In genomic region chr7:67655186-67655585, GRCm38 (mm10) we compare ENCODE assay signal across 8 mouse cellular contexts. TPM values are rescaled to one million over a fixed set of nuclear protein-coding genes. Genes with fewer than 3 reads are reported as not detected.
DNase-seq lines count a peak whose midpoint lies in the region; ATAC-seq and TF ChIP-seq lines count a peak whose summit lies in the region.

No protein-coding gene starts in this region.

- H3K27me3 ChIP-seq in forebrain, embryonic 13.5 days = no peaks in the 10 kb centered on the region
- H3K27me3 ChIP-seq in midbrain, embryonic 10.5 days (ENCODE audit: low read depth, poor library complexity, severe bottlenecking) = no peaks in the 10 kb centered on the region

- no peak overlapping the region for H3K27ac ChIP-seq in ES-E14 (ENCODE audit: insufficient read depth, low read depth, low read length, poor library complexity, severe bottlenecking)
- H3K27ac ChIP-seq in forebrain, embryonic 13.5 days = no peak overlapping the region
- H3K27ac ChIP-seq in midbrain, embryonic 10.5 days (replicated peaks) = peak overlapping the region; percentile 73

- no peaks in the 10 kb centered on the region for H3K9me3 ChIP-seq in ES-E14 (ENCODE audit: control insufficient read depth, insufficient read depth, low read depth, low read length)
- H3K9me3 ChIP-seq in forebrain, embryonic 13.5 days (replicated peaks) = no peaks in the 10 kb centered on the region
- no peaks in the 10 kb centered on the region for H3K9me3 ChIP-seq in midbrain, embryonic 10.5 days (replicated peaks)

- H3K4me1 ChIP-seq in ES-E14 (ENCODE audit: control insufficient read depth in 2 of 2, insufficient read depth in 2 of 2, low read length in 2 of 2, poor library complexity in 1 of 2) = peaks cover 4 to 6% of the 10 kb centered on the region in 2 experiments; a peak in 2 of 4 replicates
- peaks cover 25% of the 10 kb centered on the region for H3K4me1 ChIP-seq in forebrain, embryonic 13.5 days
- peaks cover 22% of the 10 kb centered on the region for H3K4me1 ChIP-seq in midbrain, embryonic 10.5 days

- no peaks in the 10 kb centered on the region for H3K36me3 ChIP-seq in ES-E14 (ENCODE audit: control insufficient read depth, insufficient read depth, low read length, poor library complexity, severe bottlenecking)
- H3K36me3 ChIP-seq in forebrain, embryonic 13.5 days (ENCODE audit: poor library complexity, severe bottlenecking) = no peaks in the 10 kb centered on the region
- H3K36me3 ChIP-seq in midbrain, embryonic 10.5 days = 0 out of 2 replicates have a peak, but pooled peaks cover 4% of the 10 kb centered on the region

- DNase-seq in heart, adult 11 months = peak; percentile 80
- no peak for DNase-seq in heart, adult 8-10 months (ENCODE audit: low spot score)
- DNase-seq in ES-E14 (ENCODE audit: low read depth, low spot score) = no peak
- peak; percentile 56 for DNase-seq in midbrain, embryonic 10.5 days (ENCODE audit: low spot score)
- DNase-seq in right cerebral cortex, postnatal 36 days (ENCODE audit: low spot score in 2 of 2) = no peak
- no peak for DNase-seq in spleen, adult 12 weeks (ENCODE audit: low spot score)

- peak overlapping the region; percentile 33 to 37; a peak in 2 of 4 replicates for H3K4me3 ChIP-seq in ES-E14 (ENCODE audit: insufficient read depth in 1 of 2, low read depth in 1 of 2, low read length in 2 of 2, poor library complexity in 1 of 2, severe bottlenecking in 1 of 2)
- no peak overlapping the region for H3K4me3 ChIP-seq in forebrain, embryonic 13.5 days
- H3K4me3 ChIP-seq in midbrain, embryonic 10.5 days = peak overlapping the region; percentile 37

- peak; percentile 65; the same call in 1 of the 2 replicates for ATAC-seq in forebrain, embryonic 13.5 days
- ATAC-seq in erythroid progenitor cell, adult 5-6 weeks (replicated peaks; ENCODE audit: low FRiP score, poor library complexity, severe bottlenecking) = no peak

- peak overlapping the region; percentile 30 for H3K4me2 ChIP-seq in forebrain, embryonic 13.5 days

- 8% methylated on average over 1 of the region's 1 CpGs for WGBS in forebrain, embryonic 13.5 days
- WGBS in midbrain, embryonic 10.5 days = 12% methylated on average over 1 of the region's 1 CpGs

- no peak overlapping the region for H3K9ac ChIP-seq in ES-E14 (ENCODE audit: insufficient read depth, low read depth, low read length, poor library complexity, severe bottlenecking)
- no peak overlapping the region for H3K9ac ChIP-seq in forebrain, embryonic 13.5 days

- in situ Hi-C loops in ES-E14 (cut with MboI; ENCODE audit: low sequenced_read_pairs in 2 of 2, unreplicated experiment in 2 of 2) = no loop called here

TF ChIP-seq in ES-E14, 5 proteins besides CTCF, POLR2A, EP300 and RAD21:
- TF ChIP-seq ZC3H11A (IDR thresholded peaks at IDR 0.05; ENCODE audit: borderline replicate concordance, low read depth, low read length) = no peak
- TF ChIP-seq HCFC1 (IDR thresholded peaks at IDR 0.05; ENCODE audit: borderline replicate concordance, insufficient read depth, low read length) = no peak
- TF ChIP-seq MAFK (IDR thresholded peaks at IDR 0.05; ENCODE audit: insufficient read depth, low read depth, low read length) = no peak
- no peak for TF ChIP-seq ZNF384 (IDR thresholded peaks at IDR 0.05; ENCODE audit: low read depth, low read length)
- no peak for TF ChIP-seq CHD2 (IDR thresholded peaks at IDR 0.05; ENCODE audit: low read depth, low read length)

RNA-seq across cellular contexts. Expression of gene Ttc23, which starts 8.0 kb away (rescaled TPM):
- 10 to 100 TPM; 16.2 to 18.6 (median 17.4) TPM for total RNA-seq in heart, adult 8-10 months (2022)
- 9.4 and 11.6 TPM in 2 replicates for total RNA-seq in ES-E14 (2012; rRNA removed)
- 18.7 and 21.5 TPM in 2 replicates for polyA plus RNA-seq in forebrain, embryonic 13.5 days (2015; fragmentation: Nextera tagmentation; extraction: Ambion mirVana)
- polyA plus RNA-seq in midbrain, embryonic 10.5 days (2016; fragmentation: Nextera tagmentation; extraction: Ambion mirVana) = 36.0 and 36.5 TPM in 2 replicates
- total RNA-seq in erythroid progenitor cell, adult 5-6 weeks (2015; ENCODE audit: low replicate concordance) = 14.1 TPM in 1 of 2 replicates, not detected in the other
- total RNA-seq in erythroid progenitor cell, adult 5-6 weeks (2017; ENCODE audit: low replicate concordance) = 0.77 TPM in 1 of 2 replicates, not detected in the other

RNA-seq across cellular contexts. Expression of gene Lrrc28, which starts 10.1 kb away (rescaled TPM):
- 10 to 100 TPM; 13.5 to 19.6 (median 17.2) TPM for total RNA-seq in heart, adult 8-10 months (2022)
- 23.4 and 25.0 TPM in 2 replicates for total RNA-seq in ES-E14 (2012; rRNA removed)
- polyA plus RNA-seq in forebrain, embryonic 13.5 days (2015; fragmentation: Nextera tagmentation; extraction: Ambion mirVana) = 28.1 and 31.1 TPM in 2 replicates
- 19.5 and 21.9 TPM in 2 replicates for polyA plus RNA-seq in midbrain, embryonic 10.5 days (2016; fragmentation: Nextera tagmentation; extraction: Ambion mirVana)
- 11.2 and 13.4 TPM in 2 replicates for total RNA-seq in erythroid progenitor cell, adult 5-6 weeks (2015; ENCODE audit: low replicate concordance)
- 7.3 and 9.6 TPM in 2 replicates for total RNA-seq in erythroid progenitor cell, adult 5-6 weeks (2017; ENCODE audit: low replicate concordance)

Comparison
In these comparisons a context has a peak if more than half of its experiments do, and no peak if none do; other contexts are left out.
1. DNase-seq: peak in heart, adult 11 months (single experiment) and midbrain, embryonic 10.5 days (single experiment); none in heart, adult 8-10 months (single experiment), ES-E14 (single experiment), right cerebral cortex, postnatal 36 days (0 of 2) and spleen, adult 12 weeks (single experiment).